In genomic region chr3:93555878-93556254, GRCm38 (mm10) we compare ENCODE assay signal across 8 mouse cellular contexts. TPM values are rescaled to one million over a fixed set of nuclear protein-coding genes. Genes with fewer than 3 reads are reported as not detected.
DNase-seq lines count a peak whose midpoint lies in the region; ATAC-seq and TF ChIP-seq lines count a peak whose summit lies in the region.

No protein-coding gene starts in this region.

- peaks cover 7 to 30% of the 10 kb centered on the region in 2 experiments for H3K36me3 ChIP-seq in CH12.LX (replicated peaks in 1 of 2; ENCODE audit: control insufficient read depth in 1 of 2, insufficient read depth in 1 of 2, low read length in 1 of 2)
- H3K36me3 ChIP-seq in forebrain, embryonic 11.5 days (ENCODE audit: control insufficient read depth, insufficient read depth, low read length): no peaks in the 10 kb centered on the region
- no peaks in the 10 kb centered on the region for H3K36me3 ChIP-seq in limb, embryonic 10.5 days

- TF ChIP-seq EP300 in CH12.LX (IDR thresholded peaks at IDR 0.05; ENCODE audit: low read length): no peak

- ATAC-seq in forebrain, embryonic 11.5 days (replicated peaks; ENCODE audit: low FRiP score): peak; percentile 22; the same call in 1 of the 2 replicates
- ATAC-seq in inflammation-experienced regulatory T-cells, adult 6 months: no peak

- H3K9ac ChIP-seq in CH12.LX (ENCODE audit: insufficient read depth, low read depth): peak overlapping the region; percentile 96
- no peak overlapping the region; the same call in 1 of the 2 replicates for H3K9ac ChIP-seq in forebrain, embryonic 11.5 days (ENCODE audit: low read length)

- peak overlapping the region; percentile 83 for H3K4me2 ChIP-seq in CH12.LX (ENCODE audit: insufficient read depth, low read depth, poor library complexity, severe bottlenecking)
- H3K4me2 ChIP-seq in forebrain, embryonic 11.5 days (ENCODE audit: low read depth, low read length, severe bottlenecking): peak overlapping the region; percentile 93; the same call in 1 of the 2 replicates

- in situ Hi-C loops in CH12.LX (cut with MboI; ENCODE audit: low pct_ligation_motif_present, low pct_unique_long_range_greater_than_20kb, low sequenced_read_pairs): no loop called here

- peak overlapping the region; percentile 75 to 98 (median 77) for H3K4me3 ChIP-seq in CH12.LX (replicated peaks in 1 of 3; ENCODE audit: low read depth in 2 of 3, low read length in 2 of 3, poor library complexity in 1 of 3)
- peak overlapping the region; percentile 45 for H3K4me3 ChIP-seq in forebrain, embryonic 11.5 days (ENCODE audit: low read depth, low read length)
- peak overlapping the region; percentile 65; the same call in 1 of the 2 replicates for H3K4me3 ChIP-seq in limb, embryonic 10.5 days

- peaks cover 56% of the 10 kb centered on the region for H3K79me2 ChIP-seq in CH12.LX (replicated peaks; ENCODE audit: control insufficient read depth, extremely low read depth, insufficient read depth, poor library complexity, severe bottlenecking)

- H3K27ac ChIP-seq in CH12.LX (ENCODE audit: insufficient read depth, low read depth): peak overlapping the region; percentile 43; the same call in 1 of the 2 replicates
- H3K27ac ChIP-seq in forebrain, embryonic 11.5 days (ENCODE audit: low read depth, low read length): no peak overlapping the region
- no peak overlapping the region for H3K27ac ChIP-seq in limb, embryonic 10.5 days

- TF ChIP-seq RAD21 in CH12.LX (IDR thresholded peaks at IDR 0.05; ENCODE audit: low read depth, low read length): no peak

- H3K9me3 ChIP-seq in CH12.LX (replicated peaks; ENCODE audit: low read length): no peaks in the 10 kb centered on the region
- H3K9me3 ChIP-seq in forebrain, embryonic 11.5 days (ENCODE audit: control insufficient read depth, low read length): no peaks in the 10 kb centered on the region
- no peaks in the 10 kb centered on the region for H3K9me3 ChIP-seq in limb, embryonic 10.5 days (replicated peaks)

- 45% methylated on average over 2 of the region's 2 CpGs for WGBS in forebrain, embryonic 11.5 days
- 25% methylated on average over 2 of the region's 2 CpGs for WGBS in limb, embryonic 10.5 days

- TF ChIP-seq POLR2A in CH12.LX (IDR thresholded peaks at IDR 0.05; ENCODE audit: low read depth, low read length): no peak

- DNase-seq in CH12.LX (ENCODE audit: extremely low read depth) (peak; percentile 49), ZHBTc4 (ENCODE audit: low read depth, low spot score) (peak; percentile 93)
- peak; percentile 52 for DNase-seq in forebrain, embryonic 11.5 days (ENCODE audit: low spot score)
- DNase-seq in heart, postnatal 25 days (ENCODE audit: low spot score): peak; percentile 65
- DNase-seq in limb, embryonic 10.5 days (ENCODE audit: low spot score): peak; percentile 40
- peak; percentile 44 for DNase-seq in mesoderm, embryonic 11.5 days (ENCODE audit: low read depth, low spot score)
- no peak for DNase-seq in frontal cortex, postnatal 25 days (ENCODE audit: low spot score in 2 of 2)

- TF ChIP-seq CTCF in CH12.LX (conservative IDR thresholded peaks at IDR 0.05 in 1 of 2, IDR thresholded peaks at IDR 0.05 in 1 of 2; ENCODE audit: low read depth in 2 of 2, low read length in 2 of 2): no peak

- intact Hi-C loops in heart, postnatal 25 days (cut with DNase I): loop anchor here (1.0 kb wide), 1 partner anchor 12 kb away; no protein-coding TSS in a partner anchor

- dilution Hi-C loops in CH12.LX (cut with MboI; ENCODE audit: extremely low pct_ligation_motif_present, extremely low pct_unique_long_range_greater_than_20kb, low sequenced_read_pairs): no loop called here

- no peaks in the 10 kb centered on the region for H3K27me3 ChIP-seq in CH12.LX (replicated peaks)
- H3K27me3 ChIP-seq in forebrain, embryonic 11.5 days (ENCODE audit: control insufficient read depth, insufficient read depth, low read length): no peaks in the 10 kb centered on the region
- peaks cover 25% of the 10 kb centered on the region for H3K27me3 ChIP-seq in limb, embryonic 10.5 days (ENCODE audit: low read depth, poor library complexity, severe bottlenecking)

- H3K4me1 ChIP-seq in CH12.LX (ENCODE audit: control insufficient read depth in 1 of 2, insufficient read depth in 2 of 2): peaks cover 23 to 80% of the 10 kb centered on the region in 2 experiments
- H3K4me1 ChIP-seq in forebrain, embryonic 11.5 days (replicated peaks; ENCODE audit: control insufficient read depth, insufficient read depth, low read length): no peaks in the 10 kb centered on the region; the same call in 1 of the 2 replicates
- peaks cover 15% of the 10 kb centered on the region for H3K4me1 ChIP-seq in limb, embryonic 10.5 days

TF ChIP-seq in CH12.LX, 34 proteins besides CTCF, POLR2A, EP300 and RAD21:
- TF ChIP-seq NRF1 (IDR thresholded peaks at IDR 0.05; ENCODE audit: low read depth, low read length) (no peak), IRF4 (IDR thresholded peaks at IDR 0.05; ENCODE audit: low read depth, low read length) (peak; percentile 57; the same call in 1 of the 2 replicates), MAZ (IDR thresholded peaks at IDR 0.05; ENCODE audit: low read depth, low read length) (0 out of 2 replicates have a peak, but pooled peaks have one; percentile 48), ETS1 (conservative IDR thresholded peaks at IDR 0.05; ENCODE audit: low read depth, low read length) (0 out of 2 replicates have a peak, but pooled peaks have one; percentile 17)

RNA-seq across cellular contexts. Expression of gene S100a10, which starts 1.0 kb away (rescaled TPM):
- total RNA-seq in CH12.LX (2012; rRNA removed): 352 and 369 TPM in 2 replicates
- total RNA-seq in CH12.LX (2014; rRNA removed): 429 and 518 TPM in 2 replicates
- polyA plus RNA-seq in CH12.LX (2012; ENCODE audit: insufficient read length, low read depth): 213 and 259 TPM in 2 replicates
- polyA plus RNA-seq in forebrain, embryonic 11.5 days (2014; fragmentation: Nextera tagmentation; extraction: Ambion mirVana): 128 and 139 TPM in 2 replicates
- total RNA-seq in heart, postnatal 25 days (2021): 100 to 1,000 TPM in 1 of 2 experiments, 10 to 100 TPM in 1; 99.6 to 111 TPM
- polyA plus RNA-seq in limb, embryonic 10.5 days (2016; fragmentation: Nextera tagmentation; extraction: Ambion mirVana): 74.9 and 78.4 TPM in 2 replicates
- polyA plus RNA-seq in inflammation-experienced regulatory T-cells, adult 6 months (2017; shearing (Covaris generic)): 1,000 to 10,000 TPM in 1 of 3 experiments, 100 to 1,000 TPM in 2; 678 to 1,984 (median 706) TPM

RNA-seq across cellular contexts. Expression of gene S100a11, which starts 35.6 kb away (rescaled TPM):
- total RNA-seq in CH12.LX (2012; rRNA removed): 33.4 and 47.2 TPM in 2 replicates
- 68.9 and 75.2 TPM in 2 replicates for total RNA-seq in CH12.LX (2014; rRNA removed)
- polyA plus RNA-seq in CH12.LX (2012; ENCODE audit: insufficient read length, low read depth): 448 and 468 TPM in 2 replicates
- polyA plus RNA-seq in forebrain, embryonic 11.5 days (2014; fragmentation: Nextera tagmentation; extraction: Ambion mirVana): 317 and 320 TPM in 2 replicates
- total RNA-seq in heart, postnatal 25 days (2021): 10 to 100 TPM; 82.1 to 97.0 TPM
- polyA plus RNA-seq in limb, embryonic 10.5 days (2016; fragmentation: Nextera tagmentation; extraction: Ambion mirVana): 241 and 293 TPM in 2 replicates
- polyA plus RNA-seq in inflammation-experienced regulatory T-cells, adult 6 months (2017; shearing (Covaris generic)): 1,000 to 10,000 TPM in 2 of 3 experiments, 100 to 1,000 TPM in 1; 738 to 2,389 (median 1,003) TPM

Comparison
In these comparisons a context has a peak if more than half of its experiments do, and no peak if none do; other contexts are left out.
1. DNase-seq: peak in CH12.LX (single experiment), ZHBTc4 (single experiment), forebrain, embryonic 11.5 days (single experiment), heart, postnatal 25 days (single experiment), limb, embryonic 10.5 days (single experiment) and mesoderm, embryonic 11.5 days (single experiment); none in frontal cortex, postnatal 25 days (0 of 2).
2. Peak in every context shown above with its lines, with median percentiles within 50 percentile points of each other: H3K4me3 ChIP-seq.